Mouse (Mus musculus) v-Abl transformed pro-B cells (cell line): ENCODE measurements around the gene Sik1.

Experiments used
- in situ Hi-C, 2 experiments: fragments of 400-800 bp; cut with MboI; formaldehyde crosslinking; loops; one replicate each; pipeline ENCODE4 v1.15.1; 2025; ENCODE audit not compliant: unreplicated experiment in 2 of 2

Sik1 gene

DNA sequence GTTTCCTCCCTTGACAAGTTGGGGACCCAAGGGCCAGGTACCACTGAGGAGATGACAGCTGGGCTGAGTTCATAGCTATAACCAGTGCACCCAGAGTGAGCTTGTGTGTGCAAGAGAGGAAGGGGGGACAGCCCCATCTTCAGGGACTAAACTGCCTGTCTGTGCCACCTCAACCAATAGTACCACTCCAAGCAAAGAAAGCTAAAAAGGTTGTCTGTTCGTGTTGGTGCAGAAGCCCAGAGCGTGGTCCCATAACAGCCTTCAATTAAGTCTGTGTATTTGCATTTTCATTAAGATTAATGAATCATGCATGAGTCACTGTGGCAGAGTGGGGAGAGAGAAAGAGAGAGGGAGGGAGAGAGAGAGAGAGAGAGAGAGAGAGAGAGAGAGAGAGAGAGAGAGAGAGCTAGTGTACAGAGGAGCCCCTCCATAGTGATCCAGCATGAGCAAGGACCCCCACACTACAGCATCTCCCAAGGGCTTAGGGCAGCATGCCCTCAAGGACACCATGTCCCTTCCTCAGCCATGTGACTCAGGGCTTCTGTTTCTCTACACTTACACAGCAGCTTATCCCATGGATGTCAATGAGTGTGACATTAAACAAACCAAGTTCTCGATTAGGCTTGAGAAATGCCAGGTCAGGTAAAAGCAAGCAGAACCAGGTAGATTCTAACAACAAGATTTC, 41.5 kb downstream of the Sik1 start:
- in situ Hi-C loops, result no loop called here

GRCm38 (mm10) chr17:31811333-31811732, 44.3 kb downstream of the Sik1 start:
- in situ Hi-C loops, result no loop called here

GRCm38 (mm10) chr17:31809894-31810293, 45.7 kb downstream of the Sik1 start:
- in situ Hi-C loops, result no loop called here

- in situ Hi-C loops, result no loop called here
These were observed 46.5 kb downstream of the Sik1 start for GRCm38 (mm10) chr17:31809136-31809535.

- in situ Hi-C loops, result no loop called here
These were observed 47.3 kb downstream of the Sik1 start for GRCm38 (mm10) chr17:31808082-31808875.

DNA sequence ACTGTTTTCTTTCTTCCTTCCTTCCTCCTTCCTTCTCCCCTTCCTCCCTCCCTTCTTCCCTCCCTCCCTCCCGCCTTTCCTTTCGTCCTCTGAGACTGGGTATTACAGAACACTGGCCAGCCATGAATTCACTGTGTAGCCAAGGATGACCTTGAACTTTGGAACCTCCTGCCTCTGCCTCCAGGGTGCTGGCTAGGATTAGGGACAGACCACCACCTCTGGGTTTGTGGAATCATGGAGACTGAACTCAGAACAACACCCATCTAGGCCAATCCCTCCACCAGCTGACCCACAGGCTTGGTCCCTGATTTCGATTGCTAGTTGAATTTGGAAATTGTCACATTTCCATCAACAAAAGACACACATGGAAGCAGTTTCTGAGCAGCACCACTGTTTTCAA, 49.1 kb downstream of the Sik1 start:
- in situ Hi-C loops, result no loop called here

DNA sequence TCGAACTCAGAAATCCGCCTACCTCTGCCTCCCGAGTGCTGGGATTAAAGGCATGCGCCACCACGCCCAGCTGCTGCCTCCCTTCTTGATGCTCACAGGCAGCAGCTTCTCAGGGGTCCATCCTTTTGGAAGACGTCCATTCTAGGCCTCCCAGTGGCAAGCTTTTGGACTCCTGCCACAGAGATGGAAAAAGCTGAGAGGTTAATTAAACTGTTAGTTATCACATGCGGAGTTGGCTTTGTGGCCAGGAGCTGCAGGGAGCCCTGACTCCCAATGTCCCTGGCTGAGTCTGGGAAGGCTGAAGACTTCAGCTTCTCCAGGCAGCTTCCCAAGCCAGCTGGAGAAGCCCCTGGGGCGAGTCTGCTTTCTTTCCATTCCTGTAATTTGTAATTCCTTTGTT, 49.6 kb downstream of the Sik1 start:
- in situ Hi-C loops, result no loop called here

DNA sequence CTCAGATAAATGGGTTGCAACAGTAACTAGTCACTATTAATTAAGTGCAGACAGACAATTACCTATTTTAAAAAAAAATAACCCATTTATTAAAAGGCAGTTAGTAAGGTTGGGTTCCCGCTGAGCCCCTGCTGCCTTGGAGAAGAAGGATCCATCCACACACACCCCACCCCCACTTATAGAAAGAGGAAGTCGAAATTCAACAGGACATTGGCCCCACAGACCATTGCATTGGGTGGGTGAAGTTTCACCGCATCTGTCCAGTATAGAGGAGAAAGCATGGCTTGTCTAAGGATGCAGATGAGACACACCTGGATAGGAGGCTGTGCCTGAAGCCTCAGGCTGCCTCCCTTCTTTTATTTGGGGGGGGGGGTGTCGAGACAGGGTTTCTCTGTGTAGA, 50.0 kb downstream of the Sik1 start:
- in situ Hi-C loops, result no loop called here

DNA sequence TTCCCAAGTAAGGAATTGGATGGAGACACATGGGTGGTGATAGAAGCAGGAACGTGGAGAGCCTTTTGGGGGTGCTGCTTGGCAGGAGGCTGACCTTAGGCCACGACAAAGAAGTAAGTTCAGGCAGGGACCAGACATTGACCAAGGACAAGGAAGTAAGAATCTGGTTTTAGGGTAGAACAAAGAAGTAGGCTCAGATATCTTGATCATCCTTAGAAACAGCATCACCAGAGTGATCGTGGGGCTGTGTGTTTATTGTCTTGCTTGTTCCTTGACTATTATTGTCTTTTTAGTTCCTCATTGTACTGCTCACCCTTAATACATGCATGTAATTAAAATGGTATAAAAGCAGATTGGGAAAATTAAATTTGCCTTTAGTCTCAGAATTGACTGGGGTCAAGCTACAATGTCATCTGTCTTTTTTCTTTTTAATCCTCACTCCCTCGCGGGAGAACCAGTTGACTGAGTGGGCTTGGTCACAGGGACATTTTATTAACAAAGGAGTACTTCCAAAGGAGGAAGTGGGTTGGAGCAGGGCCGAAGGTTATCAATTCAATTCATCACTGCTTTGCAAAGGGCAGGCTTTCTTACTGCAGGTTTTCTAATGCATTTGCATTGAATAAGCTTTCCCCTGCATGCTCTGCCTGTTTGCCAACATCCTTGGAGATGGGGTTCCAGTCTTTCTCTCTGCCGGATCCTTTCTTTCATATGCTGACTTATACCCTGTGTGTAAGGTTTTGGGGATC, 53.2 kb downstream of the Sik1 start:
- in situ Hi-C loops, result no loop called here

DNA sequence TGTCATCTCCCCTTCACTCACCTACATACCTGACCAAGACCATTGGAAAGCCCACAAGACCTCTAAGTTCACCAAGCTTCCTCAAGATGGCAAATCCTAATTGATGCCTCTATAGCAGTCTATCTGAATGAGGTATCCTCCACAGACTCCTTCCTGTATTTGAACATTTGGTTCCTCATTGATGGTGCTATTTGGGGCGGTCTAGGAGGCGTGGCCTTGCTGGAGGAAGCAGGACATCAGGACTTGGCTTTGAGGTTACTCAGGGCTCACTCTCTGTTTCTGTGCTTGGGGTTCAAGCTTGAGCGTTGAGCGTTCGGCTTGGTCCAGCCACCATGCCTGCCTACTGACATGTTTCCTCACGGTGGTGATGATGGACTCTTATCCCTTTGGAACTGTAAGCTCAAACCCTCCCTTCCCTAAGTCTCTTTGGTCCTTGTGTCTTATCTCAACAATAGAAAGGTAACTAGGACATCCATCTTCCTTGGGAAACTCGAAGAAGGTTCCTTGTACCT, 54.7 kb downstream of the Sik1 start:
- in situ Hi-C loops, result no loop called here

DNA sequence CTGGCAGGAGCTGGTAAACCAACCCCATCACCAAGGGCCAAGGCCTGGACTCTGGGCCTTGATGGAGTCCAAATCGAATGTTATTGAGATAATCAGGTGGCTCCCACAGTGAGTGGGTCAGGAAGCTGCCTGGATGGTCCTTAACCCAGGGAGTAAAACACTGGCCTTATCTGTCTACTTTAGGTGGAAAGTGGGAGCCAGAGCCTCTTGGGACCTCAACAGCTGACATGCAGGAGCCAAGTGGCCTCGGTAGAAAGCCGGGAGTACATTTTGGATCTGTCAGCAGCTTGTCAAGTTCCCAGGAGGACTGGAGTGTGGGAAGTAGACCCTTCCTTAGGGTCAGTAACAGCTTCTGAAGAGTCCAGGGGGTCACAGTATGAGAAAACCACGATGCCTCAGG, 59.7 kb downstream of the Sik1 start:
- in situ Hi-C loops, result loop anchor here in 1 of 2 experiments (5.0 kb wide), 1 partner anchor 41 kb away; no protein-coding TSS in a partner anchor
